Mouse (Mus musculus) heart, adult 2 months (tissue): Measurements from ENCODE around the gene Tnfrsf22. TPM values are rescaled to one million over a fixed set of nuclear protein-coding genes. Genes with fewer than 3 reads are reported as not detected.

Experiments used
- DNase-seq, 2 experiments: peaks; one replicate each; pipeline ENCODE4 v3.0.0; 2021
- H3K27ac ChIP-seq: fragments of 200-600 bp; 2 replicates; pipeline ENCODE4 v1.8.1; 2022
- H3K27me3 ChIP-seq: fragments of 200-500 bp; 2 replicates; pipeline ENCODE4 v1.6.1; 2012; ENCODE audit warnings: mild to moderate bottlenecking, low read length, inconsistent platforms, mixed read lengths; ENCODE audit not compliant: control insufficient read depth, insufficient read depth
- H3K36me3 ChIP-seq: fragments of 200-500 bp; 2 replicates; pipeline ENCODE4 v1.6.1; 2012; ENCODE audit warnings: low read length, inconsistent platforms; ENCODE audit not compliant: control insufficient read depth, insufficient read depth
- H3K4me1 ChIP-seq: fragments of 200-500 bp; 2 replicates; pipeline ENCODE4 v1.6.1; 2011; ENCODE audit warnings: low read length; ENCODE audit not compliant: control insufficient read depth, insufficient read depth
- H3K4me3 ChIP-seq: fragments of 200-600 bp; 2 replicates; pipeline ENCODE4 v1.8.1; 2022
- H3K79me2 ChIP-seq: fragments of 200-500 bp; replicated peaks from 2 replicates; pipeline ENCODE4 v1.6.1; 2012; ENCODE audit warnings: mild to moderate bottlenecking, inconsistent platforms, low read length, moderate library complexity, mixed read lengths; ENCODE audit not compliant: control insufficient read depth, insufficient read depth
- H3K9ac ChIP-seq: fragments of 200-500 bp; 2 replicates; pipeline ENCODE4 v1.6.1; 2012; ENCODE audit warnings: low read depth, mild to moderate bottlenecking, control low read depth, inconsistent platforms, low read length, mixed read lengths
- CTCF ChIP-seq: fragments of 200-600 bp; IDR thresholded peaks from 2 replicates; pipeline ENCODE4 v1.8.1; 2022; ENCODE audit warnings: antibody characterized with exemption, mild to moderate bottlenecking, moderate library complexity
- EP300 ChIP-seq: fragments of 200-500 bp; IDR thresholded peaks from 2 replicates; pipeline ENCODE4 v1.6.1; 2011; ENCODE audit warnings: low read depth, low read length, control low read depth; ENCODE audit not compliant: insufficient read depth
- POLR2A ChIP-seq: fragments of 200-500 bp; IDR thresholded peaks from 2 replicates; pipeline ENCODE4 v1.6.1; 2011; ENCODE audit warnings: mild to moderate bottlenecking, low read depth, low read length, control low read depth; ENCODE audit not compliant: insufficient read depth
- WGBS: fragments of 180-500 bp; shearing (Covaris S2); methylation state at CpG from one replicate; pipeline ENCODE4 v1.1.7; 2018; 5-methylcytosine and 5-hydroxymethylcytosine counted together
- intact Hi-C: fragments of 180-260 bp; cut with DNase I; formaldehyde crosslinking; loops from one replicate; pipeline ENCODE4 v1.15.1; 2025
- polyA plus RNA-seq: library from polyadenylated mRNA; depleted of rRNA; stranded (reverse); fragments of >200 nt; gene quantifications from 2 replicates; pipeline ENCODE4 v1.2.3, GENCODE M21; 2012
- total RNA-seq, 2 experiments: library from RNA; stranded (reverse); gene quantifications; 2 replicates each; pipeline ENCODE4 v1.2.3; 2021

The Tnfrsf22 gene
- total and polyA plus RNA-seq, 3 experiments = 1.4 to 3.2 (median 2.3) TPM

DNA sequence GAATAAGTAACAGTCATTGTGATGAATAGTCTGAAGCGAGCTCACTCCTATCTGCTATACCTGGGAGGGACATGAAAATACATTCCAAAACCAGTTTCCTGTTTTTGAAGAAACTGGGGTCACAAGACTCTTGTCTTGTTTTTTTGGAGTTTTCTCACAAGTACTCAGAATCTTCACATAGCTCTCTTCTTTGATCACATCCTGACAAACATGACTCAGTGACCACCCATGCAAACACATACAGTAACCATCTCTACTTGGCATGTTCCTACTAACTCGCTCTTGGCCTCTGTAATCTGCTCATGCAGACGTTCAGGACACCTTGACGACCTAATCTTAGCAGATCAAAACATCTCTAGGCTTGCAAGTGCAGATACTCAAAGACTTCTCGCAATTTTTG is 24.3 kb downstream of the Tnfrsf22 start:
- intact Hi-C loops = no loop called here
- Histone ChIP-seq H3K27me3 (no peaks in the 10 kb centered on the region), H3K27ac (no peak overlapping the region), H3K4me1 (peaks cover 1% of the 10 kb centered on the region; the same call in 1 of the 2 replicates), H3K4me3 (no peak overlapping the region), H3K9ac (no peak overlapping the region), H3K36me3 (no peaks in the 10 kb centered on the region), H3K79me2 (no peaks in the 10 kb centered on the region)
- 46% methylated on average over 5 of the region's 5 CpGs for WGBS
- no peak for DNase-seq
- TF ChIP-seq POLR2A (no peak), EP300 (no peak), CTCF (no peak)

DNA sequence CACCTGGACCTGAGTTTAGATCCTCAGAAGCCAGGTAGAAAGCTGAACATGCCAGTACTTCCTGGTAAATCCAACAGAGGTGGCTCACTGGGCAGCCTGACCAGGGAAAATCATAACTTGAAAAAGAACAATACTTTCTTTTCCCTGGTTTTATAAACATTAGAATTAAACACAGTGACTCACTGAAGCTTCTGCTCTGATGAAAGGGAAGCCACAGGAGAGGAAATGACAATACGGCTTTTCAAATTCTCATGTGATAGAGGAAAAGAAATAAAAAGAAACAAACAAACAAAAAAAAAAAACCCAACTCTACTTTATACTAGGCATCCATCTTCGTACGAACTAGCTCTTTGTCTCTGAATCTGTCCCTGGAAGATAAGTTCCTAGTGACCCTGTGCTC is 24.9 kb downstream of the Tnfrsf22 start:
- Histone ChIP-seq H3K4me3 (no peak overlapping the region), H3K9ac (no peak overlapping the region), H3K27me3 (no peaks in the 10 kb centered on the region), H3K4me1 (peaks cover 1% of the 10 kb centered on the region; the same call in 1 of the 2 replicates), H3K79me2 (no peaks in the 10 kb centered on the region), H3K27ac (no peak overlapping the region), H3K36me3 (no peaks in the 10 kb centered on the region)
- no peak for DNase-seq
- TF ChIP-seq POLR2A = no peak
- TF ChIP-seq CTCF = no peak
- no peak for TF ChIP-seq EP300
- intact Hi-C loops = no loop called here
- 43% methylated on average over 3 of the region's 3 CpGs for WGBS

DNA sequence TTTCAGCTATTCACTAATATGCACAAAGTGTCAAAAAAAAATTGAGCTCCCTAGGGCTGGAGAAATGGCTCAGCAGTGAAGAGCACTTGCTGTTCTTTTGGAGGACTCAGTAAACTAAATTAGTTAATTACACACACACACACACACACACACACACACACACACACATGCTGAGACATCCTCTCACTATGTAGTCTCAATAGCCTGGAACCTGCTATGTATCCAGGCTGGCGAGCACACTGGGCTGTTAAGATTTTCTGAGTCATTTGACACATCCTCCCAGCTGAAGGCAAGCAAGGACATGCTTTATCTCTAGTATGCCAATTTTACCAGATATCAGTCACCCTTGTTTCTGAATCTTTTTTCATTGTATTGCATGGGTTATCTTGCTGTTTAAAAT is 28.5 kb downstream of the Tnfrsf22 start:
- no peaks in the 10 kb centered on the region; the same call in 1 of the 2 replicates for H3K4me1 ChIP-seq
- DNase-seq = no peak
- H3K4me3 ChIP-seq = no peak overlapping the region
- 46% methylated on average over 1 of the region's 1 CpGs for WGBS
- H3K27me3 ChIP-seq = no peaks in the 10 kb centered on the region
- no peak overlapping the region for H3K27ac ChIP-seq
- intact Hi-C loops = no loop called here
- no peaks in the 10 kb centered on the region for H3K79me2 ChIP-seq
- no peaks in the 10 kb centered on the region for H3K36me3 ChIP-seq
- no peak overlapping the region for H3K9ac ChIP-seq
- TF ChIP-seq EP300 (no peak), CTCF (no peak), POLR2A (no peak)

DNA sequence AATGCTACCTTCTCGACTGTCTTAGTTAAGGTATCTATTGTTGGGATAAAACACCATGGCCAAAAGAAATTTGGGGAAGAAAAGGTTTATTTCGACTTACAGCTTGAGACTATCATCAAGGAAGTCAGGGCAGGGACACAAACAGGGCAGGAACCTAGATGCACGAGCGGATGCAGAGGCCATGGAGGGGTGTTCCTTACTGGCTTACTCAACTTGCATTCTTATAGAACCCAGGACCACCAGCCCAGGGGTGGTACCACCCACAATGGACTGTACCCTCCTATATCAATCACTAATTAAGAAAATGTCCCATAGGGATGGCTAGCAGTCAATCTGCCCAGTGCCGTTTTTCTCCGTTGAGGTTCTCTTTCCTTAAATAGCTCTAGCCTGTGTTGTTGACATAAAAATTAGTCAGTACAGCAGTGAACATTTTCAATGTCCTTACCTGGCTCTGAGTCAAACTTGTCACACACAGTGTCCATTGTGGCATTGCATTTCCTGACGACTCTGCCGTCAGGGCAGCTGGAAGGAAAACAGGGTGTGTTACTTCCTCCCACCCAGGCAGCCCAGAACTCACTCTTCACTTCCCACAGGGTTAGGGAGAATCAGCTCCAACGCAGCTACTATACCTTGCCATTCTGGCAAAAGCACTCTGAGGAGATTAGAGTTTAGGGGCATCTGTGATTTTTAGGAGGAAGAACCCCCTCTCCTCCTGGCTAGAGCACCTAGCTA is 34.9 kb downstream of the Tnfrsf22 start:
- WGBS = 15% methylated on average over 9 of the region's 9 CpGs
- H3K27me3 ChIP-seq = no peaks in the 10 kb centered on the region
- H3K79me2 ChIP-seq = no peaks in the 10 kb centered on the region
- intact Hi-C loops = no loop called here
- H3K4me3 ChIP-seq = no peak overlapping the region
- peak overlapping the region; percentile 74 for H3K27ac ChIP-seq
- TF ChIP-seq EP300 (no peak), CTCF (no peak), POLR2A (0 out of 2 replicates have a peak, but pooled peaks have one; percentile 21)
- DNase-seq = peak; percentile 38 to 55
- no peak overlapping the region for H3K9ac ChIP-seq
- peaks cover 7% of the 10 kb centered on the region for H3K4me1 ChIP-seq
- H3K36me3 ChIP-seq = no peaks in the 10 kb centered on the region; the same call in 1 of the 2 replicates

DNA sequence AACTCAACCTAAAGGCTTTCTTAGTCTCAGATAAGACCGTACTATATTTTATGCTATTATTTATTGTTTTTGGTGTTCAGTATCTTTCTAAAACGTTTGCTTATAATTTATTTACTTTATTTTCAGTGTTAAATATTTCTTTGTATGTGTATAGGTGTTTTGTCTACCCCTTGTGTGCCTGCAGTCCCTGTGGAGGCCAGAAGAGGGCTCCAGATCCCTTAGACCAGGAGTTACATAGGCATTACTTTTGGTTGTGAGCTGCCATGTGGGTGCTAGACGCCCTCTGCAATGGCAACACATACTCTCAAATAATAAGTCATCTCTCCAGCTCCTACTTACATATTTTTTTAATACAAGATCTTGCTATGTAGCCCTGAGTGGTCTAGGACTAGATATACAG is 37.2 kb downstream of the Tnfrsf22 start:
- H3K27me3 ChIP-seq = no peaks in the 10 kb centered on the region
- no peak overlapping the region for H3K4me3 ChIP-seq
- WGBS = 63% methylated on average over 3 of the region's 3 CpGs
- no peak for TF ChIP-seq EP300
- TF ChIP-seq CTCF = peak; percentile 63
- H3K36me3 ChIP-seq = no peaks in the 10 kb centered on the region; the same call in 1 of the 2 replicates
- H3K9ac ChIP-seq = no peak overlapping the region
- intact Hi-C loops = no loop called here
- DNase-seq = no peak
- H3K27ac ChIP-seq = no peak overlapping the region
- peaks cover 7% of the 10 kb centered on the region for H3K4me1 ChIP-seq
- no peaks in the 10 kb centered on the region for H3K79me2 ChIP-seq

DNA sequence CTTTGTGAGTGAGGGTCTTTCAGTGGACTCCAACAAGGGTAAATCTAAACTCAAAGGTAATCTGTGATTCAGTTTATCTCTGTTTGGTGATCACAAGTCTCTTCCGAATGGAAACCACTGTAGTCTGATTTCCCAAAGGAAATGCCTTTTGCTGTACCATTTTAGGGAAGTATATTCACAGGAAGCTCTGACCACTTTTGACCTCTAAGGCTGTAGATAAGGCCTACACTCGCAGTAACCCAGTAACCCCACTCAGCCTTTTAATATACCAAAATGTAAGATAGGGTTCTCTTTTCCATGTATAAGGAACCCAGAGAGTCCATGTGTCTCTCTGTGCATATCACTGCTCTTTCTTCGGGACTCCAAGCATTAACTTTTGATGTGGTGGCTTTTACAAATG is 44.1 kb downstream of the Tnfrsf22 start:
- no peaks in the 10 kb centered on the region; the same call in 1 of the 2 replicates for H3K4me1 ChIP-seq
- H3K27me3 ChIP-seq = no peaks in the 10 kb centered on the region
- H3K36me3 ChIP-seq = no peaks in the 10 kb centered on the region
- TF ChIP-seq EP300 = no peak
- no peak for TF ChIP-seq CTCF
- no peak for TF ChIP-seq POLR2A
- intact Hi-C loops = no loop called here
- no peaks in the 10 kb centered on the region for H3K79me2 ChIP-seq
- no peak overlapping the region for H3K4me3 ChIP-seq
- H3K27ac ChIP-seq = peak overlapping the region; percentile 60
- no peak overlapping the region for H3K9ac ChIP-seq
- 56% methylated on average over 3 of the region's 3 CpGs for WGBS
- no peak for DNase-seq
